Mouse (Mus musculus): ENCODE measurements around the gene AI854703. TPM values are rescaled to one million over a fixed set of nuclear protein-coding genes. Genes with fewer than 3 reads are reported as not detected.

AI854703 gene
- total and polyA plus RNA-seq, 2 experiments, result under 0.01 to 0.06 TPM

GRCm38 (mm10) chr6:48596545-48597232 is 29.9 kb upstream of the AI854703 start:
- TF ChIP-seq POLR2A (IDR thresholded peaks at IDR 0.05; ENCODE audit: extremely low read depth, insufficient read depth, low read length), result no peak
- TF ChIP-seq CTCF (IDR thresholded peaks at IDR 0.05; ENCODE audit: low read depth, low read length), result no peak
- H3K27ac ChIP-seq (replicated peaks; ENCODE audit: insufficient read depth, low read depth, low read length), result no peak overlapping the region
- H3K79me2 ChIP-seq (ENCODE audit: control insufficient read depth, insufficient read depth, low read length), result peaks cover 36% of the 10 kb centered on the region
- no peak overlapping the region for H3K4me3 ChIP-seq (ENCODE audit: insufficient read depth, low read depth, low read length)
- 97% methylated on average over 45 of the region's 45 CpGs for WGBS
- no peak overlapping the region for H3K9ac ChIP-seq (ENCODE audit: low read depth, low read length)
- peaks cover 28% of the 10 kb centered on the region for H3K36me3 ChIP-seq (ENCODE audit: control insufficient read depth, insufficient read depth, low read length)
- no peaks in the 10 kb centered on the region for H3K27me3 ChIP-seq (ENCODE audit: control insufficient read depth, insufficient read depth, low read length)
- DNase-seq (ENCODE audit: extremely low read depth, low read depth, low spot score), result no peak
- peaks cover 47% of the 10 kb centered on the region for H3K4me1 ChIP-seq (ENCODE audit: control insufficient read depth, insufficient read depth, low read length)

- DNase-seq (ENCODE audit: extremely low read depth, low read depth, low spot score), result no peak
- Histone ChIP-seq H3K27ac (replicated peaks; ENCODE audit: insufficient read depth, low read depth, low read length) (no peak overlapping the region), H3K4me3 (ENCODE audit: insufficient read depth, low read depth, low read length) (no peak overlapping the region), H3K27me3 (ENCODE audit: control insufficient read depth, insufficient read depth, low read length) (no peaks in the 10 kb centered on the region), H3K4me1 (ENCODE audit: control insufficient read depth, insufficient read depth, low read length) (peaks cover 43% of the 10 kb centered on the region), H3K9ac (ENCODE audit: low read depth, low read length) (no peak overlapping the region), H3K79me2 (ENCODE audit: control insufficient read depth, insufficient read depth, low read length) (peaks cover 36% of the 10 kb centered on the region), H3K36me3 (ENCODE audit: control insufficient read depth, insufficient read depth, low read length) (peaks cover 28% of the 10 kb centered on the region)
- TF ChIP-seq POLR2A (IDR thresholded peaks at IDR 0.05; ENCODE audit: extremely low read depth, insufficient read depth, low read length), result no peak
- no peak for TF ChIP-seq CTCF (IDR thresholded peaks at IDR 0.05; ENCODE audit: low read depth, low read length)
- 95% methylated on average over 27 of the region's 27 CpGs for WGBS
Measured at GRCm38 (mm10) chr6:48597233-48597625, 29.3 kb upstream of the AI854703 start.

- DNase-seq (ENCODE audit: extremely low read depth, low read depth, low spot score), result peak; percentile 36
- H3K4me3 ChIP-seq (ENCODE audit: insufficient read depth, low read depth, low read length), result no peak overlapping the region
- peaks cover 39% of the 10 kb centered on the region for H3K4me1 ChIP-seq (ENCODE audit: control insufficient read depth, insufficient read depth, low read length)
- H3K9ac ChIP-seq (ENCODE audit: low read depth, low read length), result peak overlapping the region; percentile 17; the same call in 1 of the 2 replicates
- H3K27me3 ChIP-seq (ENCODE audit: control insufficient read depth, insufficient read depth, low read length), result no peaks in the 10 kb centered on the region
- WGBS, result 83% methylated on average over 1 of the region's 1 CpGs
- H3K79me2 ChIP-seq (ENCODE audit: control insufficient read depth, insufficient read depth, low read length), result peaks cover 25% of the 10 kb centered on the region
- peak overlapping the region; percentile 92 for H3K27ac ChIP-seq (replicated peaks; ENCODE audit: insufficient read depth, low read depth, low read length)
- TF ChIP-seq CTCF (IDR thresholded peaks at IDR 0.05; ENCODE audit: low read depth, low read length) (no peak), POLR2A (IDR thresholded peaks at IDR 0.05; ENCODE audit: extremely low read depth, insufficient read depth, low read length) (no peak)
- H3K36me3 ChIP-seq (ENCODE audit: control insufficient read depth, insufficient read depth, low read length), result peaks cover 28% of the 10 kb centered on the region
Measured at GRCm38 (mm10) chr6:48600594-48600993, 26.0 kb upstream of the AI854703 start.

- peak within 1 kb of the TSS; percentile 88 for H3K9ac ChIP-seq (ENCODE audit: low read depth, low read length)
- TF ChIP-seq POLR2A (IDR thresholded peaks at IDR 0.05; ENCODE audit: extremely low read depth, insufficient read depth, low read length), result peak; percentile 87
- TF ChIP-seq CTCF (IDR thresholded peaks at IDR 0.05; ENCODE audit: low read depth, low read length), result no peak
- H3K27me3 ChIP-seq (ENCODE audit: control insufficient read depth, insufficient read depth, low read length), result no peaks in the 10 kb centered on the region
- H3K27ac ChIP-seq (replicated peaks; ENCODE audit: insufficient read depth, low read depth, low read length), result peak within 1 kb of the TSS; percentile 92
- 4% methylated on average over 42 of the region's 42 CpGs for WGBS
- peaks cover 17% of the 10 kb centered on the region for H3K79me2 ChIP-seq (ENCODE audit: control insufficient read depth, insufficient read depth, low read length)
- H3K4me3 ChIP-seq (ENCODE audit: insufficient read depth, low read depth, low read length), result peak within 1 kb of the TSS; percentile 64
- H3K4me1 ChIP-seq (ENCODE audit: control insufficient read depth, insufficient read depth, low read length), result peaks cover 39% of the 10 kb centered on the region
- H3K36me3 ChIP-seq (ENCODE audit: control insufficient read depth, insufficient read depth, low read length), result peaks cover 23% of the 10 kb centered on the region
- DNase-seq (ENCODE audit: extremely low read depth, low read depth, low spot score), result peak; percentile 87
Measured at GRCm38 (mm10) chr6:48601271-48602079, 25.1 kb upstream of the AI854703 start, which contains the start of gene Zfp775. Zfp775 (plus strand) TSS chr6:48602063.

GRCm38 (mm10) chr6:48602080-48602741 is 24.4 kb upstream of the AI854703 start:
- peak overlapping the region; percentile 59 for H3K4me3 ChIP-seq (ENCODE audit: insufficient read depth, low read depth, low read length)
- peaks cover 39% of the 10 kb centered on the region for H3K4me1 ChIP-seq (ENCODE audit: control insufficient read depth, insufficient read depth, low read length)
- H3K27ac ChIP-seq (replicated peaks; ENCODE audit: insufficient read depth, low read depth, low read length), result peak overlapping the region; percentile 90
- H3K79me2 ChIP-seq (ENCODE audit: control insufficient read depth, insufficient read depth, low read length), result peaks cover 10% of the 10 kb centered on the region
- peak; percentile 82 for DNase-seq (ENCODE audit: extremely low read depth, low read depth, low spot score)
- H3K9ac ChIP-seq (ENCODE audit: low read depth, low read length), result peak overlapping the region; percentile 83
- H3K36me3 ChIP-seq (ENCODE audit: control insufficient read depth, insufficient read depth, low read length), result peaks cover 16% of the 10 kb centered on the region
- H3K27me3 ChIP-seq (ENCODE audit: control insufficient read depth, insufficient read depth, low read length), result no peaks in the 10 kb centered on the region
- TF ChIP-seq CTCF (IDR thresholded peaks at IDR 0.05; ENCODE audit: low read depth, low read length) (no peak), POLR2A (IDR thresholded peaks at IDR 0.05; ENCODE audit: extremely low read depth, insufficient read depth, low read length) (peak; percentile 25; the same call in 1 of the 2 replicates)
- WGBS, result under 1% methylated on average over 28 of the region's 28 CpGs

Measured in liver, adult 2 months (tissue).